Mouse (Mus musculus) frontal cortex, postnatal 25 days (tissue): ENCODE measurements around the gene Brd4.

Source experiments
- DNase-seq, 2 experiments: peaks; one replicate each; pipeline ENCODE4 v3.0.0; 2022; ENCODE audit warnings: low spot score in 2 of 2

Gene Brd4

DNA sequence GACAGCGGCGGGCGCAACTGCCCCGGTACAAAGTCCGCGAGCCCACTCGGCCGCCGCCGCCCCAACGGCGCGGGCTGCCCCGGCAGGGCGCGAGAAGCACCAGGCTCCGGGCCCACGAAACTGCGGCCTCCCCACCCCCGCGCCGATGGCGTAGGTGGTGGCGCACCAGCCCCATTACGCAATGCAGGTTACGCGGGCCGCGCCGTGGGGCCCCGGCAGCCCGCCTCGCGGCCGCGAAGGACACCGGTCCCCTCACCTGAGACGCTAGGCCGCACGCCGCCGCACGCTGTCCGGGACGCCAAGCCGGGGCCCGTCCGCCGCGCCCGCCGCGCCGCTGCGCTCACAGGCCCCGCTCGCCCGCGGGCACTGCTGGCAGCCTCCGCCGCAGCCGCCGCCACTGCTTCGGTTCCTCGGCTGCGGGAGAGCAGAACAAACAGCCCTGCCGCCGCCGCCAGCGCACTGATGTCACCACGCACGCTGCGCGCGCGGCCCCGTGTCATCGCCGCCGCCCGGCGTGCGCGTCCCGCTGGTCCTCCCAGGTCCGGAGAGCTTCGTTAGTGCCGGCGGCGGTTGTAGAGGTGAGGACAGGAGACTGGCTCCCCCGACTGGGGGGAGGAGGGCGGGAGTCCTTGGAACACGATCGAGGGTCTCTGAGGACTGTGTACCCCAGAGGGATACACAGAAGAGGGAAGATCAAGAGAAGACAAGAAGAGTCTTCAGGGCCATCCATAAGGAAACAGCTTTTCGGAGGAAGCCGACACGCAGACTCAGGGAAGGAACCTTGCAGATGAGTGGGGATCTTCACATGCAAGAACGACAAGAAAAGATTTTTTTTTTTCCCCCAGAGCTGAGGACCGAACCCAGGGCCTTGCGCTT, at the start of gene Brd4:
Brd4 (minus strand) TSS at position 461 of the 876 bp plus-strand sequence.
- DNase-seq: peak; percentile 87 to 89

DNA sequence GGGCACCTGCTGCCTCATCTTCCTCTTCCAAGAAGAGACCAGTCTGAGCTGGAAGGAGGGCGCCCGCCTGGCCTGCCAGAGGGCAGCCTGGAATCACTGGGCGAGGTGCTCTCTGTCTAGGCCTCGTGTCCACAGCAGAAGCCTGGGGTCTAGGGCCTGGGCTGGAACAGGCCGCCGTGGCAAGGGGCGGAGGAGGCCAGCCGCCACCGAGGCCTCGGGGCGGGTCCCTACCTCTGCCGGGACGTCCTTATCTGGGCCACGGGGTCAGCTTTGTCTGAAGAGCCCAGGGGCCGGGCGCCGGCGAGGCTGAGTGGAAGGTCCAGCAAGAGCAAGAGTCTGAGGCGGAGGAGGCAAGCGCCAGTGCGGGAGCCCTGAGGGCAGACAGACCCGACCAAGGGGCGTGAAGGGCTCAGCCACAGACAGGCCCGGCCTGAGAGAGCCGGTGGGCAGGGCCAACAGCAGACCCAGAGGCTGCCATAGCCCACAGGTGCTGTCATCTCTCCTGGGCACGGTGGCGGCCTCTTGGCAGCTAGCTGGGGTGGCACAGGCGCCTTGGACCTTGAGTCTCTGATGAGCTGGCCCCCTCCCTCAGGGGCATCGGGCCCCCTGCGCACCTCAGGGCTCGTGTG, 49.3 kb upstream of the Brd4 start:
- DNase-seq: no peak

DNA sequence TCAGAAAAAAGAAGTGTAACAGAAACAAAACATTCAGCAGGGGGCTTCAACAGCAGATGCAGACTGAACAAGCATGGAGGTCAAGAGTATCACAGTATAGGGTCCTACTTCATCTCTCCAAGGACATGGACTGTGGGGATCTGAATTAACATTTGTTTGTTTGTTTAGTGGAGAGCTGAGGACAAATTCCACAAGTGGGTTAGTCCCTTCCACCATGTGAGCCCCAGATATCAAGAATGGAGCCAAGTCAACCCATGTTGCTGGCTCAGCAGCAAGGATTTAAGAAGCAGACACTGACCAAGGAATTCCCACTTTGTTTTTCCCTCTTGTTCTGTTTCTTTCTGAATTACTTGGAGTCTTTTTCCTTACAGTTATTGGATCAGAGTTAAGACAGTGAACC, 43.0 kb upstream of the Brd4 start:
- no peak for DNase-seq

DNA sequence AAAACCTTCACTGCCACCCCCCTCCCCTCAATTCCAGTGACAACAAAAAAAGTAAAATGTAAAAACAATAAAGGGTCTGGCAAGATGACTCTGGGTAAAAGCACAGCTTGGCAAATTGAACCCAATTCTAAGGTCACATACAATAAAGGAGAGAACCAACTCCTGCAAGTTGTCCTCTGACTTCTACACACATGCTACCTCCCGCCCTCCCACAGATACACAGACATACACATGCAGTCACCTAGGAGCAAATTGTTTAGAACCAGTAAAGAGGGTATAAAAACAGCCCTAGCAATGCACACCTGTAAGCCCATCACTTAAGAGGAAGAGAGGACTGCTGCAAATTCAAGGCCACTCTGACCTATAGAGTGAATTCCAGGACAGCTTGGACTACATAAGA, 38.3 kb upstream of the Brd4 start:
- no peak for DNase-seq

DNA sequence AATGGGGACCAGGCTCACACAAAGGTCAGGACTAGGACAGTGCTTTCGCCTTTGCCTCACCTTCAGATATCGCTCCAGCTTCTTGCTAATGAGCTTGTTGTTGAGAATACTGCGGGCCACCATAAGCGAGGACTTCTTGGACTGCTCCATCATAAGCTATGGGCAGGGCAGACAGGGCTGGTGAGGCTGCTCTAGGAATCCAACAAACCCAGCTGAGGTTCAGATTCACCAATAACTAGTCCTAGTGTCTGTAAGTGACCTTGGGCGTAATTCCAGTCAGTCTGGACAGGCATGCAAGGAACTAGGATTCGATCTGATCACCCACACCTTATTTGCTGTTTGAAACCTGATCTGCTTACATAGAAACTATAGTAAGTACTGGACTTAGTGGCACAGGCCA, 37.3 kb upstream of the Brd4 start:
- peak in 1 of 2 experiments; percentile 13 for DNase-seq

DNA sequence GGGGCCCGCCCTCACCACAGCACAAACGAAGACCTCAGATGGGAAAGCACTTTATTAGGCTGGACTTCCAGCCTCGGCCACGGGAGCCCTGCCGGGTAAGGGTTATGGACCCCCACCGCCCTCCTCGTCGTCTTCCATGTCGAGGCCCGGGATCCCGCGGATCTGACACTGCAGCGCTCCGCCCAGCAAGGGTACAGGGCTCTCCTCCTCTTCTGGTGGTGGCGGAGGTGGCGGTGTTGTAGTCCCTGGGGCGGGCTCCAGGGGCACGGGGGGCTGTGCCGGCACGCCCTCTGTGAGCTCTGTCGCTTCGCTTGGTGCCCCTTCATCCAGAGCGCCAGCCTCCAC, 36.8 kb upstream of the Brd4 start:
- no peak for DNase-seq

DNA sequence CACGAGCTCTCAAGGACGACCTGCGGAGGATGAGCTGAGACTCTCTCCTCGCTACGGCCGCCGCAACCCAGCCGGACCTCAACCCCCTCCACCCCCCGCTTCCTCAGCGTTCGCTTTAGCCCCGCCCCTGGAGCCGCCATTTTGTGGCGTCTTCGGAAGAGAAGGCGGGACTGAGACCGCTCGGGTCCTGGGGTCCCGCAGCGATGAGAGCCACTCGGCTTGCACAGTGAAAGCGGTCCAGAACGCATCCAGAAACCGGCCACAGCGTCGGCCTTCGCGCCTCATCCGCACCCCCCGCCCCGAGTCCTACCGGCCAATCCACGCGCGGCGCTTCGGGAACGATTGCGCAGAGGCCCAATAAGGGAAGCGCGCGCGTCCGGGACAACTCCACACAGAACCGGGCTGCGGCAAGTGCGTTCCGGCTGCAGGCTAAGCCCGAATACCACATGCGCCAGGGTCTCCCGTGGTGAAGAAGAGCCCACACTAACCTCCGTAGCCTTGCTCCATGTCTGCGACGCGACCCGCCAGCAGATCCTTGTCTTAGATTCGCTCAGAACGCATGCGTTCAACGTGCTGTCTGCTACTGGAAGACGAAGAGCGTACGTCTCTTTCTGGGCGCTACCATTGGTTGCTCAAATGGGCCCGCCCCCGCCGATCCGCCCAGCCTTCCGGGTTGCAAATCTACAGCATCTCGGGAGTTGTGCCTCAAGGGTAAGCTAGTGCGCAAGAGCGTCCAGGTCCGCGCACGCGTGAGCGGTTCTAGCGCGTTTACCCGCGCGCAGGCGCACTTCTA, 36.3 kb upstream of the Brd4 start, which contains the start of gene Akap8:
Akap8 (minus strand) TSS at position 642 of the 793 bp plus-strand sequence.
- DNase-seq: peak; percentile 97 to 98

DNA sequence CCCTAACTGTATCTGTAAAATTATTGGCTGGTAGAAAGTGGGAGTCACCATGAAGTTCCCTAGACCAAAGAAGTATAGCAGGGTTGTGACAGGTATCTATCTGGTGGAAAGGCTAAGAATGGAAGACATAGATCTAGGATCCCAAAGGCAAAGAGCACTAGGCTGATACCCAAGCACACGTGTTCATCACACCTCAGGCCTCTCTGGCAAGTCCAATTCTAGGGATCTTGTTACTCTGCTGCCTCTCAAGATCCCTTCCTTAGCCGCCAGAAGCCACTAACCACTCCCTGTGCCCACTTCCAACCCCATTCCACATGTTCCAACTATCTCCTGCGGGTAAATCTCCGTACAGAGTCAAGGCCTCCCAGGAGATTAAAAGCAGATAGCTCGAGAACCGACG, 35.4 kb upstream of the Brd4 start:
- no peak for DNase-seq

DNA sequence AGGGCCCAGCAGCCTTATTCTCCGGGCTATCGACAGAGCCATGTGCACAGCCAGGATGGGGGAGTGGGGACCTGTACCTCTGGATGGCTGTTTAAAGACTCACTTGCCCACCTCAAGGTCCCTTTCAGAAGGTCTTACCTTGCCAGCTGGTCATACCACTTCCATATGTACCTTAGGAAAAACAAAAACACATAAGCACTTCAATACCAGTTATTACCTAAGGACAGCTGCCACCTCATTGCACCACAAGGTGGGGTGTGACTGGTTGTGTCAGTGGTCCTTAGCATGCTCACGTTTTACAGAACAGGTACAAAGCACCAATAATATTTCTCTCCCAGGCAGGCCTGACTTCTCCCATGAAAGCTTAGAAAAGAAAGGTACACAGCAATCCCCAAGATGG, 33.2 kb upstream of the Brd4 start:
- no peak for DNase-seq

DNA sequence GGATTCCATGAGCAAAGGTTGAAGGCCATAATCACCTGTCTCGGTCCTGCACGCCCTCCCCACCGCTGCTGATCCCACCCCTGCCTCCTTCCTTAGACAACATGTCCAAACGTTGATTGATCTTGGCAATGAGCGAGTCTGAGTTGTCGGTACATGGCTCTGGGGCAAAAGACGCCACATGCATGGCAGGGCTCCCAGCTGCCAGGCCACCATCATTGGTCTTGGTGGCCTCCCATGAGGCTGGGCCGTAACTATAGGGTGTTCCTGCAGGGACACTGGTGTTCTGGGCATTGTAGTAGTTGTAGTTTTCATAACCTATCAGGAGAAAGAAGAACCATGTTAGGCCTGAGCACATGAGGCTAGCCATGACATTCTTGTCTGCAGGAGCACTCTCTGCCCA, 32.5 kb upstream of the Brd4 start:
- no peak for DNase-seq

DNA sequence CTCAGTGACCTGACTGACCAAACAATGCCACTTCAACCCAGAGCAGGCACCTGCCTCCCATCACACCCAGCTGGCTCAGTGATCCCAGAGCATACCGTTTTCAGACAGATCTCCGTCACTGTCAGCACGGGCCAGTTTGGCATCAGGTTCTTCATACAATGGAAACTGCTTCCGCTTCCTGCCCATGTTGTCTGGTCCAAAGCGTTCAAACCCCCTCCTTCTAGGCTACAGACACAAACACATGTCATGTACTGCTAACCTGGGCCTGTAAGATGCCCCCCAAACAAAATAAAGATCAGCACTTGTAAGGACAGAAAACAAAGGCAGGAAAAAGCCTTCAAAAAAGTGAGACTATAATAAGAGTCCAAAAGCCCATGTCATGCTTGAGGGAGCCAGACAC, 31.0 kb upstream of the Brd4 start:
- DNase-seq: no peak

DNA sequence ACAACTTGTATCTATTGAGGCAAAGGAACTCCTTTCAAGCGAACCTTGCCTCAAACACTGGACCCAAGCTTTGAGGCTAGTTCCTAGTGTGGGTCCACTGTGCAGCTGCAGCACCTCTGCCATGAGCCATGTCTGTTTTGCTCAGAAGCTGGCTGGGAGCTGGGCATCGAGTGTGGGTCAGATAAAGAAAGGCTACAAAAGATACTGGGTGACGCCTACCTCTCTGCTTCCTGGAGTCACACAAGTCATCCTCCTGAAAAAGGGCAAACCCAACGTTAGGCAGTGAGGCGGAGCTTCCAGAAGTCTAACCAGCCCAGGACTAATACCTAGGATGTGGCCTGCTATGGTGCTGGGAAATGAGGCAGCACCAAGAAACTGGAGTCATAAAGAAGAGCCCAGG, 29.4 kb upstream of the Brd4 start:
- no peak for DNase-seq

DNA sequence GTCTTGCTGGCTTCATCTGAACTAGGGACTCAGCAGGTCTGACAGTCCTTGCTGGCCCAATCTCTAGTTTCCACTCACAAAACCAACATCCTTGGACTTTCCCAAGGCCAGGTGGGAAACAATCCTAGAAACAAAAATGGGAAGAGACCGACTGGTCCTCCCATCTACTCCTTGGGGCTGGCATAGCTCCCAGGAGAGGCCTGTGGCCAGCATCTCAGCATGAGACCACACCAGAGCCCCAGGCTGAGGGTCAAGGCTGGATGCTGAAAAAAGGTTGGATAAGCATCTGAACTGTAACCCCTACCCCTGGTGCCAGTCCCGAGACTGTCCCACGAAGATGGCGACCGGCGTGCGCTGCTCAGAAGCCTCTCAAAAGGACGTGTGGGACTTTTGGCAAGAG, 28.3 kb upstream of the Brd4 start:
- DNase-seq: no peak

DNA sequence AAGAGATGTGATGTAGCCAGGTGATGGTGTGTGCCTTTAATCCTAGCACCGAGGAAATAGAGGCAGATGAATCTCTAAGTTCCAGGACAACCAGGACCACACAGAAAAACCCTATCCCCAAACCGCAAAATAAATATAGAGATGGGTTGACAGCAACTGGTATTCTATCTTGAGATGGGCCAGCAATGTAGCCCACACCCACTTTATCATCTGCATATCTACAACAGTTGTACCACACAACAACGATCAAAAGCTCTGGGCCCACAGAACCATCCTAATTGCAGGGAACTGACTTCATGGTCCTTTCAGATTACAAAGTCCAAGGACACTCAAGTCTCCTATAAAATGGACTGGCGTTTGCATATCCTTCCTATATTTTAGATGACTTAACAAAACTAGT, 23.4 kb upstream of the Brd4 start:
- no peak for DNase-seq

DNA sequence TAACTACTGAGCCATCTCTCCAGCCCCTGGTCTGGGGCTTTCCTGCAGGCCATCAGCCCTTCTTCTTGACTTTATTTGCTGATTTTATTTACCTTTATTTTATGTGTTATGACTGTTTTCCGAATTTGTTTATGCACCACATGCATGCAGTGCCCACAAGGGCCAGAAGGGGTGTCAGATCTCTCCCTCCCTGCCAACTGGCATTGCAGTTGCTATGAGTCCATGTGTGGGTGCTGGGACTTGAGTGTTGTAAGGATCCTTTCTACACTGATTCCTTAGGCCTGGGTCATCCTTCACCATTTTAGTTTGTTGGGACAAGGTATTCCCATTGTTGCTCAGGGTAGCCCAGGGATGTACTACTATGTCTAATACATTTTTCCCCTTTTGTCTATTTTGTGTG, 13.6 kb upstream of the Brd4 start:
- no peak for DNase-seq

DNA sequence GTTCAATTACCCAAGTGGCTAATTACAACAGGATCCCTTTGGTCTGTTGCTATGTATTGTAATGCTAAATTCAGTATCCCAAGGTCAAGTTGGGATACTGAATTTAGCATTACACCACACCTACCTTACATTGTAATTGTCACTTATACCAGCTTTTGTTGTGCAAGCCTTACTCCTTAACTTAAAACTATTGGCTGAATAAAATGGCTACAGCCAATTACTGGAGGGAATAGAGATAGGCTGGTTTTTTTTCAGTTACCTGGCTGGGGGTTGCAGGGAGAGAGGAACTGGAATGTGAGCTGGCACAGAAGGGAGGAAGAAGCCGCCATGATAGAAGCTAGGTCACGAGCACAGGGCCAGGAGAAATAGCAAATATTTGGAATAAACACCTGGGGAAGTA, 11.4 kb upstream of the Brd4 start:
- DNase-seq: no peak

DNA sequence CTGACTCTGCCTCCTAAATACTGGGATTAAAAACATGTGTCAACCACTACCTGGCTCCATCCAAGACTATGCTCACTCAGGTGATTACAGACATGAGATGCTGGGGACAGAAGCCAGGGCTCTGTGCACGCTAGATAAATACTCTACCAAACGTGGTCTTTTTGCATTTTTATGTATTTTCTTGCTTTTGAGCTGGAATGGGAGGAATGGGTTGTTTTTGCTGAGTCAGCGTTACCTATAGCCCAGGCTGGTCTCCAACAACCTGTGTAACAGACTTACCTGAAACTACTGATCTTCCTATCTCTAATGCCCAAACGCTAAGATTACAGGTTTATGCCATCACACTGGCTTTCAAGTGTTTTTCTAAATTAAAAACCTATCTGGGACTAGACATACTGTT, 10.6 kb upstream of the Brd4 start:
- no peak for DNase-seq

DNA sequence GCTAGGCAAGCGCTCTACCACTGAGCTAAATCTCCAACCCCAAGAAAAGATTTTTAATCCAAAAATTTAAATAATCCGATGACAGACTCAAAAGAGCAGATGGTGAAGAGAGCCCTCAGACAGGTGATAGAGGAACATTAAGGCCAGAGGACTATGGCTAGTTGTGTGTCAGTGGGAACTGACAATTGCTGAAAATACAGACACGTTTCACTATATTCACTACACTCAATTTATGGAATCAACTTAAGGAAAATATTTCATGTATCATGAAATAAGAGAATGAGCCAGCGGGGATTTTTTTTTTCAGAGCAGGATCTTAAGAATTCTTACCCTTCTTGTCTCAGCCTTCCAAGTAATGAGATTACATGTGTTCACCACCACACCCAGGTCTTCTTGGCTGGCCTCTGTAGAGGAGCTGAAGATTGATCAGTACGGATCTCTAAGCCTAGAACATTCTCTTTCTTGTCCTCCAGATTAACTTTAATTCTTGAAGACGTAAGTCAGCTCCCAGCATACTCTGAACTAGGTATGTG, 682 bp upstream of the Brd4 start:
- no peak for DNase-seq

DNA sequence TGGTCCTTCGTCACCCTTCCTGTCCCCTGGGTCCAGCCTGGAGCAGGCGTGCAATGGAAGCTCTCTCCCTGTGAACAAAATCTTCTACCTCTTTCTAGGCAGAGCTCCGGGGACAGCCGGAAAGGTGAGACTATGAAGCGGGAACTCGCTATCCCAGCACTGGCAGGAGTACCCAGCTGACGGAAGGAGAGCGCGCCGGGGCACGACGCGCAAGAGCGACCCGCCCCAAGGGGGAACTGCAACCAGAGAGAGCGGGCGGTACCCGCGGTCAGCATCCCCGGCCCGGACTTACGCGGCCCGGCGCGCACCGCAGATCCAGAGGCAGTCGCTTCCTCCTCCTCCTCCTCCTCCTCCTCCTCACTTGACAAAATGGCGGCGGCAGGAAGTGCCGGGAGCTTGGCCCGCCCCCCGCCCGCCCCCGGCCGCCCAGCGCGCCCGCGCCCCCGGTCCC, 726 bp downstream of the Brd4 start:
- DNase-seq: peak; percentile 29 to 30

DNA sequence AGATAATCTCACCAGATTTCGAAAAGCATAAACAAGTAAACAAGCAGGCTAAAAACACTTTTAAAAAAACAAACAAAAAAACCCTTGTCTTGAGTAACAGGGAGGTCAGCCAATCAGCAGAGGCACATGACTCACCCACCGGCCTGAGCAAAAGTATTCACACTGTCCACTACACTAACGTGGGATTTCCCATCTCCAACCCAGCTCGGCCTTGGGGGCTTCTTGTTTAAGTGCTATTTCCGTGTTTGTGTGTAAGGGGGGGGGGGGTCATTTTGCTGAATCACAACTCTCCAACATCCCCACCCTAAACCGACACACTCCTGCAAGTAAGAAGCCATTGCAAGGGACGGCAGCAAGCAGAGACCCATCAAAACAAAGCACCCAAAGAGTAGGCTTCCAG, 1.2 kb downstream of the Brd4 start:
- no peak for DNase-seq

DNA sequence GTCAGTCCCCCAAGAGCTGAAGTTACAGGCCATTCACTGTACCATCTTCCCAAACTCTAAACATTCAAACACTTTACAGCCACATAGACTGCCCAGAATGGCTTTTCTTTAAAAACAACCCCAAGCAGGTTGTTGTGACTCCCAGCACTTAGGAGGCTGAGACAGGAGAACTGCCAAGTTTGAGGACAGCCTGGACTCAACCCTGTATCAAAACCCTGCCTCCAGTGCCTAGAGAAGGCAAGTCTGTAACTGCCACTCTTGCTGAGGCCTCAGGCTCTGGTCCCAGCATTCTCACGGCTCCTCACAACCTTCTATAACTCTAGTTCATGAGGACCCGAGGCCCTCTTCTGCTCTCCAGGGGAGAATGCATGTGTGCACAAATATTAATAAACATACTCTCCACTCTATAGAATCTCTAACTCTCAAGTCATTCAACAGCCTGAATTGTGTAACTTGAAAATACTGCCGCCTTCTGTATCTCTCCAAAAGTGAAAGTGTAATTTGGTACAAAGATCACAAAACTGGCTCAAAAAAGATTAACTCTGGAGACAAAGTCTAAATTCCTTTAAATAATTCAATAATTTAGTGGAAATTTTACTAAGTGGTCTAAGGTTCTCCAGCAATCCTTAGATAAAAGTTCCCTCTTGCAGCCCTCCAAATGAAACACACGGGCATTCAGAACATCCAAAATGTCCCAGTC, 2.8 kb downstream of the Brd4 start:
- DNase-seq: no peak

DNA sequence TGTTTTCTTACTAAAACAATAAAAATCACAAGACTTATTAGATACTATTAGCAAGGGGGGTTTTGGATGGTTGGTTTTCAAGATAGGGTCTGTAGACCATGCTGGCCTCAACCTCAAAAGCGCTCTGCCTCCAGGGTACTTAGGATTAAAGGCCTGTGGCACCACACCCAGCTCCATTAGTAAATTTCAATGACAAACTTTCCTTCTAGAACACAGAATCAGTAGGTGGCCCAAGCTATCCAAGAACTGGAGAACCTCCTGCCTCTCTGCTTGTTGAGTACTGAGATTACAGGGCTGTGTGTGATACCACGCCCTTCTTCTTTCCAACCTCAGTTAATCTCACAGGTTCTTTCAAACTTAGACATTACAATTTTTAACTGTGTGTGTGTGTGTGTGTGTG, 3.4 kb downstream of the Brd4 start:
- DNase-seq: no peak
